Comparison of ENCODE assay signal across 9 mouse cellular contexts in genomic region chr4:13300261-13300683, GRCm38 (mm10).
DNase-seq lines count a peak whose midpoint lies in the region; ATAC-seq lines count a peak whose summit lies in the region.
"Had no signal": no experiment of that assay in that cellular context is flagged by ENCODE, and none has a peak within 500 bp of the region (broad histone marks: within the 10 kb centered on the region; RNA-seq: fewer than 3 reads in every experiment).

No protein-coding gene starts in this region.

- H3K27ac ChIP-seq in midbrain, embryonic 14.5 days (replicated peaks; ENCODE audit: low read depth, low read length), result no peak overlapping the region

- peak; percentile 53; the same call in 1 of the 2 replicates for ATAC-seq in midbrain, embryonic 14.5 days (ENCODE audit: low FRiP score, low TSS enrichment)
- ATAC-seq in megakaryocyte-erythroid progenitor cell, adult 5-6 weeks (replicated peaks; ENCODE audit: low FRiP score, low TSS enrichment, poor library complexity, severe bottlenecking), result no peak

- no peak overlapping the region for H3K4me2 ChIP-seq in midbrain, embryonic 14.5 days (ENCODE audit: low read length)

- no peaks in the 10 kb centered on the region for H3K27me3 ChIP-seq in midbrain, embryonic 14.5 days (ENCODE audit: control insufficient read depth, insufficient read depth, low read length)

- peaks cover 24% of the 10 kb centered on the region for H3K4me1 ChIP-seq in midbrain, embryonic 14.5 days (ENCODE audit: control insufficient read depth, insufficient read depth, low read length)

- no peaks in the 10 kb centered on the region for H3K9me3 ChIP-seq in midbrain, embryonic 14.5 days (ENCODE audit: control insufficient read depth, low read length)

- no peak overlapping the region for H3K9ac ChIP-seq in midbrain, embryonic 14.5 days (replicated peaks; ENCODE audit: low read length)

- 6% methylated on average over 3 of the region's 3 CpGs for WGBS in midbrain, embryonic 14.5 days

- DNase-seq in adrenal gland, adult 2 months, result peak; percentile 23
- no peak for DNase-seq in adrenal gland, adult 18-20 months (ENCODE audit: low spot score in 2 of 2)
- peak; percentile 12 for DNase-seq in layer of hippocampus, adult 11-12 months (ENCODE audit: low spot score)
- DNase-seq in layer of hippocampus, adult 9-10 months (ENCODE audit: low spot score), result no peak
- DNase-seq in embryo, embryonic 11 days, result peak; percentile 45
- peak; percentile 59 for DNase-seq in midbrain, embryonic 14.5 days
- no peak for DNase-seq in testis, postnatal 10 days (ENCODE audit: low spot score)
- DNase-seq: thymus, postnatal 36 days had no signal

- no peak overlapping the region for H3K4me3 ChIP-seq in midbrain, embryonic 14.5 days (replicated peaks; ENCODE audit: low read depth, low read length)

- no peaks in the 10 kb centered on the region for H3K36me3 ChIP-seq in midbrain, embryonic 14.5 days (ENCODE audit: control insufficient read depth, insufficient read depth, low read length)

Comparison
In these comparisons a context has a peak if more than half of its experiments do, and no peak if none do; other contexts are left out.
1. DNase-seq: peak in adrenal gland, adult 2 months (single experiment), layer of hippocampus, adult 11-12 months (single experiment), embryo, embryonic 11 days (single experiment) and midbrain, embryonic 14.5 days (single experiment); none in adrenal gland, adult 18-20 months (0 of 2), layer of hippocampus, adult 9-10 months (single experiment) and testis, postnatal 10 days (single experiment).